Mouse (Mus musculus) MEL (cell line): ENCODE data around the gene Avp. TPM values are rescaled to one million over a fixed set of nuclear protein-coding genes. Genes with fewer than 3 reads are reported as not detected.

ENCODE experiments used
- DNase-seq: peaks from one replicate; pipeline ENCODE4 v3.0.0; 2011; ENCODE audit warnings: low read depth, low spot score
- H3K27ac ChIP-seq: 2 replicates; pipeline ENCODE4 v1.5.1; 2012; ENCODE audit warnings: low read depth, mild to moderate bottlenecking, control low read depth, low read length, moderate library complexity; ENCODE audit not compliant: control insufficient read depth
- H3K27me3 ChIP-seq, 2 experiments: fragments of 150-350 bp in 1 of 2; sonication (generic) in 1 of 2; 2 replicates each; pipeline ENCODE4 v1.6.1; 2012; ENCODE audit warnings: low read length in 2 of 2, mild to moderate bottlenecking in 2 of 2, improper control_type of control experiment in 1 of 2, moderate library complexity in 1 of 2; ENCODE audit not compliant: insufficient read depth in 2 of 2, control insufficient read depth in 1 of 2
- H3K36me3 ChIP-seq, 2 experiments: 2 replicates each; pipeline ENCODE4 v1.6.1; 2012 to 2014; ENCODE audit warnings: low read length in 2 of 2, improper control_type of control experiment in 1 of 2, inconsistent platforms in 1 of 2, mild to moderate bottlenecking in 1 of 2; ENCODE audit not compliant: insufficient read depth in 2 of 2, control insufficient read depth in 1 of 2
- H3K4me1 ChIP-seq, 2 experiments: fragments of 150-350 bp in 1 of 2; sonication (generic) in 1 of 2; 2 replicates each; pipeline ENCODE4 v1.6.1; 2012; ENCODE audit warnings: low read length in 2 of 2, improper control_type of control experiment in 1 of 2, mild to moderate bottlenecking in 1 of 2; ENCODE audit not compliant: insufficient read depth in 2 of 2, control insufficient read depth in 1 of 2
- H3K4me3 ChIP-seq, 2 experiments: fragments of 150-350 bp in 1 of 2; sonication (generic) in 1 of 2; 2 replicates each; pipeline ENCODE4 v1.5.1; 2012; ENCODE audit warnings: low read depth in 2 of 2, low read length in 2 of 2, mild to moderate bottlenecking in 2 of 2, moderate library complexity in 2 of 2, control low read depth in 1 of 2, improper control_type of control experiment in 1 of 2; ENCODE audit not compliant: control insufficient read depth in 1 of 2, insufficient read depth in 1 of 2
- H3K79me2 ChIP-seq: 2 replicates; pipeline ENCODE4 v1.6.1; 2012; ENCODE audit warnings: mild to moderate bottlenecking, low read length, moderate library complexity; ENCODE audit not compliant: control insufficient read depth, poor library complexity, insufficient read depth
- H3K9ac ChIP-seq: 2 replicates; pipeline ENCODE4 v1.6.1; 2012; ENCODE audit warnings: low read depth, mild to moderate bottlenecking, control low read depth, low read length, moderate library complexity; ENCODE audit not compliant: control insufficient read depth, poor library complexity, severe bottlenecking
- H3K9me3 ChIP-seq: fragments of 150-350 bp; sonication (generic); replicated peaks from 2 replicates; pipeline ENCODE4 v1.6.1; 2012; ENCODE audit warnings: mild to moderate bottlenecking, low read length, improper control_type of control experiment, moderate library complexity; ENCODE audit not compliant: insufficient read depth
- CTCF ChIP-seq, 3 experiments: IDR thresholded peaks in 2 of 3; conservative IDR thresholded peaks in 1 of 3; 2 replicates each; pipeline ENCODE4 v1.5.1; 2011 to 2012; ENCODE audit warnings: low read length in 3 of 3, low read depth in 2 of 3, mild to moderate bottlenecking in 2 of 3, improper control_type of control experiment in 1 of 3, inconsistent platforms in 1 of 3, mixed read lengths in 1 of 3, moderate library complexity in 1 of 3; ENCODE audit not compliant: control insufficient read depth in 1 of 3, insufficient read depth in 1 of 3, poor library complexity in 1 of 3, severe bottlenecking in 1 of 3
- EP300 ChIP-seq, 2 experiments: IDR thresholded peaks; 2 replicates each; pipeline ENCODE4 v1.6.1; 2011; ENCODE audit warnings: improper control_type of control experiment in 2 of 2, low read length in 2 of 2, low read depth in 1 of 2, mild to moderate bottlenecking in 1 of 2
- HCFC1 ChIP-seq: IDR thresholded peaks from 2 replicates; pipeline ENCODE4 v1.6.1; 2012; ENCODE audit warnings: low read depth, mild to moderate bottlenecking, inconsistent platforms, low read length, improper control_type of control experiment, moderate library complexity
- KAT2A ChIP-seq: conservative IDR thresholded peaks from 2 replicates; pipeline ENCODE4 v1.6.1; 2012; ENCODE audit warnings: low read depth, low read length, improper control_type of control experiment, inconsistent platforms
- MAX ChIP-seq: IDR thresholded peaks from 2 replicates; pipeline ENCODE4 v1.6.1; 2011; ENCODE audit warnings: low read length, improper control_type of control experiment
- MAZ ChIP-seq: IDR thresholded peaks from 2 replicates; pipeline ENCODE4 v1.6.1; 2012; ENCODE audit warnings: low read depth, mild to moderate bottlenecking, inconsistent platforms, low read length, improper control_type of control experiment
- MYC ChIP-seq: IDR thresholded peaks from 2 replicates; pipeline ENCODE4 v1.6.1; 2011; ENCODE audit warnings: low read depth, mild to moderate bottlenecking, low read length, improper control_type of control experiment, moderate library complexity
- NRF1 ChIP-seq: IDR thresholded peaks from 2 replicates; pipeline ENCODE4 v1.6.1; 2014; ENCODE audit warnings: low read depth, mild to moderate bottlenecking, inconsistent platforms, low read length, improper control_type of control experiment, moderate library complexity; ENCODE audit not compliant: poor library complexity, insufficient read depth, severe bottlenecking
- POLR2AphosphoS2 ChIP-seq: IDR thresholded peaks from 2 replicates; pipeline ENCODE4 v1.6.1; 2011; ENCODE audit warnings: low read length, improper control_type of control experiment
- RAD21 ChIP-seq: IDR thresholded peaks from 2 replicates; pipeline ENCODE4 v1.6.1; 2011; ENCODE audit warnings: mild to moderate bottlenecking, low read depth, low read length, improper control_type of control experiment
- SIN3A ChIP-seq: IDR thresholded peaks from 2 replicates; pipeline ENCODE4 v1.6.1; 2012; ENCODE audit warnings: low read length, improper control_type of control experiment, inconsistent platforms
- SMC3 ChIP-seq: IDR thresholded peaks from 2 replicates; pipeline ENCODE4 v1.6.1; 2011; ENCODE audit warnings: low read depth, low read length, improper control_type of control experiment
- TBP ChIP-seq: IDR thresholded peaks from 2 replicates; pipeline ENCODE4 v1.8.0; 2011; ENCODE audit warnings: low read depth, low read length, improper control_type of control experiment
- UBTF ChIP-seq: IDR thresholded peaks from 2 replicates; pipeline ENCODE4 v1.6.1; 2012; ENCODE audit warnings: low read depth, mild to moderate bottlenecking, inconsistent platforms, low read length, improper control_type of control experiment, moderate library complexity, borderline replicate concordance; ENCODE audit not compliant: insufficient read depth
- USF1 ChIP-seq: IDR thresholded peaks from 2 replicates; pipeline ENCODE4 v1.6.1; 2014; ENCODE audit warnings: low read depth, mild to moderate bottlenecking, inconsistent platforms, low read length, improper control_type of control experiment, moderate library complexity
- USF2 ChIP-seq, 2 experiments: IDR thresholded peaks; 2 replicates each; pipeline ENCODE4 v1.6.1; 2011 to 2012; ENCODE audit warnings: improper control_type of control experiment in 2 of 2, low read length in 2 of 2, borderline replicate concordance in 1 of 2, inconsistent platforms in 1 of 2, low read depth in 1 of 2, mild to moderate bottlenecking in 1 of 2; ENCODE audit not compliant: insufficient read depth in 1 of 2
- ZC3H11A ChIP-seq: IDR thresholded peaks from 2 replicates; pipeline ENCODE4 v1.6.1; 2012; ENCODE audit warnings: low read depth, mild to moderate bottlenecking, inconsistent platforms, low read length, improper control_type of control experiment
- ZMIZ1 ChIP-seq: IDR thresholded peaks from 2 replicates; pipeline ENCODE4 v1.6.1; 2012; ENCODE audit warnings: low read depth, mild to moderate bottlenecking, inconsistent platforms, low read length, improper control_type of control experiment, moderate library complexity
- ZNF384 ChIP-seq: IDR thresholded peaks from 2 replicates; pipeline ENCODE4 v1.6.1; 2012; ENCODE audit warnings: low read depth, mild to moderate bottlenecking, inconsistent platforms, low read length, improper control_type of control experiment
- polyA plus RNA-seq, 2 experiments: library from polyadenylated mRNA; stranded (reverse) in 1 of 2; unstranded in 1 of 2; fragments of >175 nt in 1 of 2; fragments of >200 nt in 1 of 2; gene quantifications; 2 replicates each; pipeline versions ENCODE4 v1.2.1 to v1.2.4; 2012; ENCODE audit warnings: low replicate concordance in 2 of 2, low read depth in 1 of 2; ENCODE audit not compliant: insufficient read length in 2 of 2, insufficient read depth in 1 of 2, missing spikeins in 1 of 2
- total RNA-seq: library from RNA; depleted of rRNA; stranded (reverse); fragments of 300-350 nt; gene quantifications from 2 replicates; pipeline ENCODE4 v1.2.3, GENCODE M21; 2012

The Avp gene
- total and polyA plus RNA-seq, 3 experiments = not detected

DNA sequence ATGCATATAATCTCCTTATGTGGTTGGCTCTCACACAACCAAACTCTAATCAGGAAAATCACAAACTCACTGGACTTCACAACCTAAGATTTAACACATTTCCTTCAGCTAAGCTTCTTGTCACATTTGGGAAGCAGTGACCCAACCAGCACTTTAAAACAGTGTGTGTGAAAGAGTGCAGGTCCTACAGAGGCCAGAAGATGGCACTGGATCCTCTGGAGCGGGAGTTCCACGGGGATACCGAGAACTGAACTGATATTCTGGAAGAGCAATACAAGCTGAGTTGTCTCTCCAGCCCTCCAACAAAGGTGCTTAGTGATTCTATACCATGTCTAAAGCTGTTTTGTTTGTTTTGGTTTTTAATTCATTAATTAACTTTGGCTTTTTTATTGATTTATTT lies 30.7 kb upstream of the Avp start:
- peak; percentile 50 for DNase-seq
- peaks cover 0 to 14% of the 10 kb centered on the region in 2 experiments; a peak in 2 of 4 replicates for H3K36me3 ChIP-seq

DNA sequence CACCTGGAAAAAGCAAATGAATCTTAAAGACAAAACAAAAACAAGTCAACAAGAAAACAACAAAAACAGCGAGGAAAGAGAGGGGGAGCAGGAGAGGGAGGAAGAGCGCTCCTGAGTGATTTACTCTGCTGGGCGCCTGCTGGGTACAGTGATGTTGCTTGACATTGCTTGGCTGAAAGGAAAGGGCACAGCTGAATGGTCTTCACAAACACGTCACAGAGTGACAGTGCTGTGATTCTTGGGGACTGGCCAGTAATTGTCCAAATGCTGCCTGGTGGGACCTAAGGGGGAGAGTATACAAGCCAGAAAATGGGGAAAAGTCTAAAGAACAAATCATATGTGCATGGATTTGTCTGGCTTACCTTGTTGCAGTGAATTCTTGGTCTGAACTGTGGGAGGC lies 19.8 kb upstream of the Avp start:
- Histone ChIP-seq H3K9me3 (no peaks in the 10 kb centered on the region), H3K4me3 (no peak overlapping the region), H3K9ac (no peak overlapping the region), H3K27ac (no peak overlapping the region), H3K79me2 (no peaks in the 10 kb centered on the region), H3K4me1 (peaks cover 5 to 15% of the 10 kb centered on the region in 2 experiments), H3K36me3 (peaks cover 2 to 12% of the 10 kb centered on the region in 2 experiments), H3K27me3 (no peaks in the 10 kb centered on the region)
- no peak for DNase-seq
- TF ChIP-seq KAT2A = no peak
- TF ChIP-seq USF1 = no peak
- TF ChIP-seq SIN3A = no peak

More for the DNA sequence above, 30.7 kb upstream of the Avp start:
- Histone ChIP-seq H3K27me3 (no peaks in the 10 kb centered on the region), H3K4me1 (no peaks in the 10 kb centered on the region), H3K79me2 (peaks cover 1% of the 10 kb centered on the region; the same call in 1 of the 2 replicates), H3K27ac (no peak overlapping the region), H3K9ac (no peak overlapping the region), H3K4me3 (no peak overlapping the region), H3K9me3 (no peaks in the 10 kb centered on the region)
- 0 out of 2 replicates have a peak, but pooled peaks have one; percentile 37 for TF ChIP-seq POLR2AphosphoS2
- peak; percentile 42 to 60 (median 42) for TF ChIP-seq CTCF (IDR thresholded peaks at IDR 0.05 in 2 of 3, conservative IDR thresholded peaks at IDR 0.05 in 1 of 3; ENCODE audit: control insufficient read depth in 1 of 3, insufficient read depth in 1 of 3, low read depth in 2 of 3, low read length in 3 of 3, poor library complexity in 1 of 3, severe bottlenecking in 1 of 3)
- peak; percentile 53 for TF ChIP-seq SMC3
- no peak for TF ChIP-seq ZC3H11A
- peak; percentile 43 for TF ChIP-seq RAD21
- TF ChIP-seq ZMIZ1 = no peak
- TF ChIP-seq MAX = no peak
- no peak for TF ChIP-seq TBP
- TF ChIP-seq NRF1 = no peak
- TF ChIP-seq MYC = no peak
- no peak for TF ChIP-seq USF2 (IDR thresholded peaks at IDR 0.05; ENCODE audit: borderline replicate concordance in 1 of 2, insufficient read depth in 1 of 2, low read depth in 1 of 2, low read length in 2 of 2)

DNA sequence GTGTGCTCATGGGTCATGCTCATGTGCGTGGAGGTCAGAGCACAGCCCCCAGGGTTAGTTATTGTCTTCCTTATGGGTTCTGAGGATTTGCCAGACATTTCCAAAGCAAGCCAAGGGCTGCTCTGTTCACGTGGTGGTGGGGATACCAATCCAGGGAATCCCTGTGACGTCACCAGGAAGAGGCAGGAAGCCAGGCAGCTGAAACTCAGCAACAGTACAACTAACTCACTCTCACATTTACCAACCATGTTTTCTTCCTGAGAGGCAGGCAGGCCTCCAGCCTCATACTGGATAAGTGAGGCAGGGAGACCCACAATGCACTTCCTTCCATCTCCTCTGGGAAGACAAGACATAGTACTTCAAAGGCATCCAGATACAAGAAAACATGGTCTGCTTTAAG lies 16.0 kb upstream of the Avp start:
- TF ChIP-seq HCFC1 (no peak), NRF1 (no peak), MAZ (no peak), ZNF384 (no peak), EP300 (IDR thresholded peaks at IDR 0.05; ENCODE audit: low read depth in 1 of 2, low read length in 2 of 2) (no peak), UBTF (no peak)
- Histone ChIP-seq H3K27me3 (no peaks in the 10 kb centered on the region), H3K4me3 (no peak overlapping the region), H3K79me2 (no peaks in the 10 kb centered on the region), H3K9me3 (no peaks in the 10 kb centered on the region), H3K36me3 (peaks cover 0 to 36% of the 10 kb centered on the region in 2 experiments), H3K4me1 (peaks cover 27 to 34% of the 10 kb centered on the region in 2 experiments), H3K27ac (peak overlapping the region; percentile 18; the same call in 1 of the 2 replicates), H3K9ac (no peak overlapping the region)
- DNase-seq = no peak
